Mouse (Mus musculus): Measurements from ENCODE around the gene Tedc1. TPM values are rescaled to one million over a fixed set of nuclear protein-coding genes. Genes with fewer than 3 reads are reported as not detected.
"Not testable (repeated sequence)": the region's sequence is repeated elsewhere in the genome, so short reads cannot be mapped to it uniquely, and the experiment has no call there.

Tedc1 gene
- total RNA-seq, 2 experiments from 2014 or later, result 0.56 to 0.67 TPM

GRCm38 (mm10) chr12:113187584-113188295 lies 31.5 kb downstream of the Tedc1 start:
- peak; percentile 54 to 63 for DNase-seq
- intact Hi-C loops (cut with DNase I), result no loop called here

- DNase-seq, result no peak
- intact Hi-C loops (cut with DNase I), result no loop called here
Observed at GRCm38 (mm10) chr12:113188349-113189055, 32.3 kb downstream of the Tedc1 start.

- intact Hi-C loops (cut with DNase I), result no loop called here
- DNase-seq, result no peak
Observed at GRCm38 (mm10) chr12:113193423-113193822, 37.2 kb downstream of the Tedc1 start.

GRCm38 (mm10) chr12:113199132-113199531 lies 42.9 kb downstream of the Tedc1 start:
- DNase-seq; intact Hi-C loops (cut with DNase I): not testable (repeated sequence)

- DNase-seq, result no peak
- intact Hi-C loops (cut with DNase I), result no loop called here
Observed at GRCm38 (mm10) chr12:113201301-113201700, 45.1 kb downstream of the Tedc1 start.

- no peak for DNase-seq
- intact Hi-C loops (cut with DNase I), result no loop called here
Observed at GRCm38 (mm10) chr12:113202008-113202407, 45.8 kb downstream of the Tedc1 start.

- DNase-seq, result no peak
- intact Hi-C loops (cut with DNase I), result no loop called here
Observed at GRCm38 (mm10) chr12:113203522-113203921, 47.3 kb downstream of the Tedc1 start.

GRCm38 (mm10) chr12:113205251-113205942 lies 49.2 kb downstream of the Tedc1 start:
- DNase-seq, result no peak
- intact Hi-C loops (cut with DNase I), result no loop called here

GRCm38 (mm10) chr12:113207737-113208136 lies 51.5 kb downstream of the Tedc1 start:
- intact Hi-C loops (cut with DNase I), result no loop called here
- DNase-seq, result no peak

GRCm38 (mm10) chr12:113210586-113211378 lies 54.6 kb downstream of the Tedc1 start:
- no peak for DNase-seq
- intact Hi-C loops (cut with DNase I), result no loop called here

- intact Hi-C loops (cut with DNase I), result no loop called here
- DNase-seq, result no peak
Observed at GRCm38 (mm10) chr12:113211772-113212171, 55.6 kb downstream of the Tedc1 start.

GRCm38 (mm10) chr12:113212326-113212924 lies 56.2 kb downstream of the Tedc1 start:
- intact Hi-C loops (cut with DNase I), result no loop called here
- no peak for DNase-seq

- no peak for DNase-seq
- intact Hi-C loops (cut with DNase I), result no loop called here
Observed at GRCm38 (mm10) chr12:113213226-113213625, 57.0 kb downstream of the Tedc1 start.

GRCm38 (mm10) chr12:113214072-113214808 lies 58.0 kb downstream of the Tedc1 start:
- intact Hi-C loops (cut with DNase I), result no loop called here
- DNase-seq, result no peak

- intact Hi-C loops (cut with DNase I), result no loop called here
- DNase-seq, result no peak
Observed at GRCm38 (mm10) chr12:113214972-113215666, 58.9 kb downstream of the Tedc1 start.

All from gastrocnemius, postnatal 36 days (tissue).